ENCODE assay signal across 22 mouse cellular contexts in genomic region chr13:103144343-103144742, GRCm38 (mm10).
DNase-seq lines count a peak whose midpoint lies in the region; ATAC-seq lines count a peak whose summit lies in the region.
"Had no signal": no experiment of that assay in that cellular context is flagged by ENCODE, and none has a peak within 500 bp of the region (broad histone marks: within the 10 kb centered on the region; RNA-seq: fewer than 3 reads in every experiment).

No protein-coding gene starts in this region.

- H3K36me3 ChIP-seq in heart, embryonic 14.5 days (ENCODE audit: control insufficient read depth, insufficient read depth, low read length): no peaks in the 10 kb centered on the region
- H3K36me3 ChIP-seq: embryonic facial prominence, embryonic 12.5 days; forebrain, embryonic 15.5 days; G1E had no signal

- peak overlapping the region; percentile 27; the same call in 1 of the 2 replicates for H3K4me2 ChIP-seq in heart, embryonic 14.5 days (ENCODE audit: low read length)
- H3K4me2 ChIP-seq: embryonic facial prominence, embryonic 12.5 days; forebrain, embryonic 15.5 days had no signal

- no peaks in the 10 kb centered on the region for H3K27me3 ChIP-seq in heart, embryonic 14.5 days (ENCODE audit: control insufficient read depth, insufficient read depth, low read length)
- H3K27me3 ChIP-seq: embryonic facial prominence, embryonic 12.5 days; forebrain, embryonic 15.5 days; Patski had no signal

- peak; percentile 35 for DNase-seq in heart, adult 11 months
- DNase-seq in heart, postnatal 36 days: no peak
- no peak for DNase-seq in heart, adult 18-20 months
- DNase-seq in gastrocnemius, postnatal 4 days (ENCODE audit: low spot score in 2 of 2): no peak
- no peak for DNase-seq in cerebellum, adult 9-10 months
- DNase-seq: adrenal gland, postnatal 14 days; B cell, adult 2 months; cerebellum, adult 18-20 months; cerebellum, postnatal 10 days; gastrocnemius, postnatal 36 days; kidney, adult 8-10 months had no signal

- ATAC-seq in heart, embryonic 14.5 days (ENCODE audit: insufficient number of reproducible peaks, insufficient read depth, low FRiP score, low read depth): no peak
- peak; percentile 89 for ATAC-seq in common myeloid progenitor, adult 5-6 weeks (replicated peaks; ENCODE audit: low read depth, poor library complexity, severe bottlenecking)
- ATAC-seq: activated CD4-positive, CD25-positive, alpha-beta regulatory T cell, adult 4 months; CD4-positive, CD25-positive, alpha-beta regulatory T cell, adult 4 months; forebrain, embryonic 15.5 days; hindbrain, embryonic 16.5 days; inflammation-experienced regulatory T-cells, adult 6 months; intestine, postnatal 0 days; Patski had no signal

- WGBS in heart, embryonic 14.5 days: 10% methylated on average over 5 of the region's 5 CpGs

- peaks cover 3 to 21% of the 10 kb centered on the region in 2 experiments for H3K4me1 ChIP-seq in heart, embryonic 14.5 days (ENCODE audit: control insufficient read depth in 2 of 2, insufficient read depth in 2 of 2, low read length in 2 of 2)
- H3K4me1 ChIP-seq: embryonic facial prominence, embryonic 12.5 days; forebrain, embryonic 15.5 days had no signal

- peak overlapping the region in 1 of 2 experiments; percentile 12; a peak in 1 of 4 replicates for H3K27ac ChIP-seq in heart, embryonic 14.5 days (replicated peaks in 1 of 2; ENCODE audit: control insufficient read depth in 1 of 2, insufficient read depth in 1 of 2, low read depth in 2 of 2, low read length in 2 of 2)
- H3K27ac ChIP-seq: embryonic facial prominence, embryonic 12.5 days; forebrain, embryonic 15.5 days had no signal

- H3K4me3 ChIP-seq in heart, embryonic 14.5 days (ENCODE audit: control insufficient read depth in 1 of 2, insufficient read depth in 1 of 2, low read depth in 1 of 2, low read length in 2 of 2): no peak overlapping the region
- H3K4me3 ChIP-seq: embryonic facial prominence, embryonic 12.5 days; forebrain, embryonic 15.5 days had no signal

- intact Hi-C loops in heart, postnatal 36 days (cut with DNase I): no loop called here

- H3K9ac ChIP-seq in heart, embryonic 14.5 days (ENCODE audit: low read length): no peak overlapping the region
- H3K9ac ChIP-seq: embryonic facial prominence, embryonic 12.5 days; forebrain, embryonic 15.5 days had no signal

- H3K9me3 ChIP-seq in heart, embryonic 14.5 days (ENCODE audit: control insufficient read depth, low read length): no peaks in the 10 kb centered on the region
- H3K9me3 ChIP-seq: embryonic facial prominence, embryonic 12.5 days; forebrain, embryonic 15.5 days; G1E had no signal
